Mouse (Mus musculus): ENCODE results near the gene Mrpl43. TPM values are rescaled to one million over a fixed set of nuclear protein-coding genes. Genes with fewer than 3 reads are reported as not detected.

Gene Mrpl43
- total RNA-seq, 2 experiments from 2014 or later = 49.1 to 51.6 TPM

DNA sequence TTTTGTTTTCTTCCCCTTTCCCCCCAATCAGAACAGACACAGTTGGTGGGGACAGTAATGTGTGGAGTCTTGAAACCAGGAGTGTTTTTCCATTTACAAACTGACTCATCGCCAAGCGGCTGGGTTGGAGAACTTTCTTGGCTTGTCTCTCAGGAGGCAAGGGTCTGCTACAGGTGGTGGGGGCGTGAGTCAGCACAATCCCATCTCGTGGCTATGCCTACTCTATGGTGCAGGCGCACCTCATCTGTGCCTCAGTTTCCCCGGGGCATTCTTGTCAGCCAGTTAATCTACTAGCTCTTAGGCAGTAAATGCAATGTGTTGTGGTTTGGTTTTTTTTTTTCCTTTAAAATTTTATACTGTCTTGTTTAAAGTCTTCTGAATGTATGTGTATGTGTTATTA lies 22.9 kb downstream of the Mrpl43 start:
- no peak for DNase-seq
- intact Hi-C loops (cut with DNase I) = no loop called here

- DNase-seq = peak in 1 of 2 experiments; percentile 9
- intact Hi-C loops (cut with DNase I) = no loop called here
Measured at GRCm38 (mm10) chr19:44982477-44983115, 23.6 kb downstream of the Mrpl43 start.

GRCm38 (mm10) chr19:44980787-44981186 lies 25.5 kb downstream of the Mrpl43 start:
- no peak for DNase-seq
- intact Hi-C loops (cut with DNase I) = no loop called here

DNA sequence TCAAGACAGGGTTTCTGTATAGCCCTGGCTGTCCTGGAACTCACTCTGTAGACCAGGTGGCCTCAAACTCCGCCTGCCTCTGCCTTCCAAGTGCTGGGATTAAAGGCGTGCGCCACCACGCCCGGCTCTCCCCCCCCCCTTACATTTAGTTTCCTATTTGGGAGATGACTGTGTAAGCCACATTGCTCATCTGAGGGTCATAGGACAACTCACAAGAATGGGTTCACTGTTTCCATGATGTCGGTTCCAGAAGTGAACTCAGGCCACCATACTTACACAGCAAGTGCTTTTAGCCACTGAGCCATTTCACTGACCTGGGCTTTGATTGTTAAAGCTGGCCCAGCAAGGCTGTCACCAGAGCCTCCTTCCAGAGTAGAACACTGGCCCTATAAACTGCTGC lies 29.1 kb downstream of the Mrpl43 start:
- intact Hi-C loops (cut with DNase I) = no loop called here
- DNase-seq = no peak

DNA sequence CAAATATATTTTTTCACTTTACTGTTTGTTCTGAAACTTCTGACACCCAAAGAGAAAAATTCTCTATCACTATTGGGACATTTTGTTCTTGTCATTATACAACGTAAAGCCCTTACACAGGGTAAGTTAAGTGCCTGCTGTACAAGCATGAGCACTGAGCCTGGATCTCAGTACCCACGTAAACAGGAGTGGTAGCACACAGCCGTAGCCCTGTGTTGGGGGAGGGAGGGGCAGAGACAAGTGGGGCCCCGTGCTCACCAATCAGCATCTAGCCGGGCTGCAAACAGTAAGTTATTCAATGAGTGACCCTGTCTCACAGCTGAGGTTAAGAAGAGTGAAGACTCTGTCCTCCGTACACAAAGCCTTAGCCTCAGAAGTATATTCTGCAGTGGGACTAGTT lies 29.6 kb downstream of the Mrpl43 start:
- no peak for DNase-seq
- intact Hi-C loops (cut with DNase I) = no loop called here

GRCm38 (mm10) chr19:44968329-44968728 lies 37.9 kb downstream of the Mrpl43 start:
- no peak for DNase-seq
- intact Hi-C loops (cut with DNase I) = no loop called here

DNA sequence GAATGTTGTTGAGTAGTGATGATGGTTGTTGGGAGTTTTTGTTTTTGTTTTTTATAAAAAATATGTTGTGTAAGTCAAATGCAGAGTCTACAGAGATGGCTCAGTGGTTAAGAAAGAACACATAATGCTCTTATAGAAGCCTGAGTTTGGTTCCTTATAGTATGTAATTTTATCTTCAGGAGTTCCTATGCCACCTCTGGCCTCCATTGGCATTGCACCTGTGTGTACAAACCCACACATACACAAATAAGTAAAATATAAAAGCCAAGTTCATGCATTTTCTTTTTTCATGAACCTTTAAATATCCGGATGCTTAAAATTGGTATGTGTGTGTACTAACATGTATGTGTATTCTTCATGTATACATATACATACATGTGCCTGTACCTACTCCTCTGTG lies 40.3 kb downstream of the Mrpl43 start:
- intact Hi-C loops (cut with DNase I) = no loop called here

DNA sequence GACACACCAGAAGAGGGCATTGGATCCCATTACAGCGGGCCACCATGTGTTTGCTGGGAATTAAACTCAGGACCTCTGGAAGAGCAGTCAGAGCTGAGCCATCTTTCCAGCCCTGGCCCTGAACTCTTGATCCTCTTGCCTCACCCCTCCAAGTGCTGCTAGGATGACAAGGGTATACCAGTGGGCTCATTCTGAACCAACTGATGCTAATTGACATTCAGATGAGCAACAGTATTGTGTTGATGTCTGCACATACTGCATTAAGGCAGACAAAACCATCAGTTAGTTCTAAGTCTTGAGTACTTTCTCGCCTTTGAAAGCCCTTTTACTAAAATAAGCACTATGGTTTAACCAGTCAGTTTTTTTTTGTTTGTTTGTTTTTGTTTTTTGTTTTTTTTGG lies 46.6 kb downstream of the Mrpl43 start:
- DNase-seq = no peak
- intact Hi-C loops (cut with DNase I) = no loop called here

More for the DNA sequence above, 40.3 kb downstream of the Mrpl43 start:
- no peak for DNase-seq

Other genes starting within 250 kb of the Mrpl43 start
- gene Slf2, start 75.3 kb downstream of the Mrpl43 start, total RNA-seq (2021) = 10 to 100 TPM; 27.5 to 37.0 TPM
- 1 to 10 TPM; 1.1 TPM for gene Sema4g, start 17.3 kb downstream of the Mrpl43 start, total RNA-seq (2021)
- 10 to 100 TPM; 16.6 to 19.1 TPM for gene Twnk, start 779 bp downstream of the Mrpl43 start, total RNA-seq (2021)
- 10 to 100 TPM; 60.9 to 77.8 TPM for gene Lzts2, start 8.0 kb upstream of the Mrpl43 start, total RNA-seq (2021)
- gene Pdzd7, start 39.3 kb upstream of the Mrpl43 start, total RNA-seq (2021) = under 1 TPM in 1 of 2 experiments, not detected in 1; 0.22 TPM
- 10 to 100 TPM; 21.8 to 23.9 TPM for gene Sfxn3, start 41.1 kb upstream of the Mrpl43 start, total RNA-seq (2021)
- 1 to 10 TPM; 7.4 to 9.1 TPM for gene Kazald1, start 68.8 kb upstream of the Mrpl43 start, total RNA-seq (2021)
- under 1 TPM; 0.27 to 0.48 TPM for gene Tlx1, start 144.2 kb upstream of the Mrpl43 start, total RNA-seq (2021)
- not detected for gene Lbx1, start 229.4 kb upstream of the Mrpl43 start, total RNA-seq (2021)